Mouse (Mus musculus): Measurements from ENCODE around the gene Sfxn3. TPM values are rescaled to one million over a fixed set of nuclear protein-coding genes. Genes with fewer than 3 reads are reported as not detected.

The Sfxn3 gene
- total RNA-seq, 2 experiments from 2014 or later = 26.3 to 27.2 TPM

GRCm38 (mm10) chr19:45076586-45077510 is 29.5 kb downstream of the Sfxn3 start:
- peak; percentile 73 for DNase-seq

DNA sequence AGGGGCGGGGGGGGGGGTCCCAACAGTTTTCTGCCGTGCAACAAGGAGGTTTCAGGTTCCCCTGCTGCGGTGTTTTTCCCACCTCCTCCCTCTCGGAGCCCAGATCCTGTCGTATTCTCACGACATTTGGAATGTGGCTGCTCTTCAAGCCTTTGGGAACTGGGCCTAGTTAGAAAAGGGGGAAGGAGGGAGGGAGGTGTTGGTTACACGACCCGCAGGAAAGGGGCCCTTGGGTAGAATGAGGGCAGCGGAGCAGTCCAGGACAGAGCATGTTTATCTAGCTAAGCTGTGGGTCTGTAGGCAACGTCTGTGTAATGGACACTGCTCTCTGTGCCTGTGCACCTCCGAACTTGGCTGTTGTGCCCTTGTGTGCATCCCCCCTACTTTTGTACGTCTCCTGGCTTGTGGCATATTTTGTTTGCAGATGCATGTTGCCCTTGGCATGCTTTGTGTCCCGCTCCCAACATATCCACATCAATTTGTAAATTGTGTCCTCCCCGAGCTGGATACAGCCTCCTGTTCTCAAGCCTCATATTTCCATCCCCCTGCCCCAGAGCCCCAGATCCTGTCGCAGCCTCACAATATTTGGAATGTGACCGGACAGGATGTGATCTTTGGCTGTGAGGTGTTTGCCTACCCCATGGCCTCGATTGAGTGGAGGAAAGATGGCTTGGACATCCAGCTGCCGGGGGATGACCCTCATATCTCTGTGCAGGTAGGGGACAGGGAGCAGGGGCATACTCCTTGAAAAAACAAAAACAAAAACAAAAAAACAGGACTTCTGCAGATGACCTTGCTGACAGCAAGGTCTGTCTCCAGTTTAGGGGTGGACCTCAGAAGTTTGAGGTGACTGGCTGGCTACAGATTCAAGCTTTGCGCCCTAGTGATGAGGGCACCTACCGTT is 30.7 kb downstream of the Sfxn3 start:
- DNase-seq = no peak

GRCm38 (mm10) chr19:45078971-45079764 is 31.9 kb downstream of the Sfxn3 start:
- peak; percentile 56 for DNase-seq

DNA sequence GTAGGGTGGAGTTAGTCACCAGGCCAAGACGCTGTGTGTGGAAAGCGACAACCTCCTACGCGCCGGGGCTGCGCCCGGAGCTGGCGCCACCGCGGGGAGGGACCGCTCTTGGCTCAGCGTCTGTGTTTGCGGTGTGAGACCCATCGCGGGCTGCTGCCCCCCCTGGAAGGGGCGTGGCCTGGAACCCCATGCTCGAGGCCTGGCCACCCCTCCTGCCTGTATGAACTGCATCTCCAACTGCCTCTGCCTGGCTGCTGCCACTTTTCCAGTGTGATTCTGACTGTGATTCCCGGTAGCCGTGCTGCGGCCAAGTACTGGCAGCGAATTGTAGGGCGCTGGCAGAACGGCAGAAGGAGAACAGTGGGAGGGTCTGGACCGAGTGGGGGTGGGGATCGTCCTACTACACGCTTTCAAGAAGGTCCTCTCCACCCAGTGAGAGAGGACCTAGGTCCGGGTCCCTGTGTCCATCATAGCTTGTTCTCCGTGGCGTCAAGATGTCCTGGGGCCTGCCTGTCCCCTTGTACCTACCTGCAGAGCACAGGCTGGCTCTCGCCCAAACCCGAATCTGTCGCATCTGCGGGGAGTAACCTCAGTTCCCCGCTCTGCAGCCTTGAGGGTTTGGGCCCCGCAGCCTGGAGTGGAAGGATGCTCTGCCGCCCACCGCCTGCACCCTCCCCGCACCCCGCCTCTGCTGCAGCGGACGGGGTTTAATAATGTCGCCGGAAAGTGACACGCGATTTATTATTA is 32.6 kb downstream of the Sfxn3 start:
- DNase-seq = peak; percentile 84

DNA sequence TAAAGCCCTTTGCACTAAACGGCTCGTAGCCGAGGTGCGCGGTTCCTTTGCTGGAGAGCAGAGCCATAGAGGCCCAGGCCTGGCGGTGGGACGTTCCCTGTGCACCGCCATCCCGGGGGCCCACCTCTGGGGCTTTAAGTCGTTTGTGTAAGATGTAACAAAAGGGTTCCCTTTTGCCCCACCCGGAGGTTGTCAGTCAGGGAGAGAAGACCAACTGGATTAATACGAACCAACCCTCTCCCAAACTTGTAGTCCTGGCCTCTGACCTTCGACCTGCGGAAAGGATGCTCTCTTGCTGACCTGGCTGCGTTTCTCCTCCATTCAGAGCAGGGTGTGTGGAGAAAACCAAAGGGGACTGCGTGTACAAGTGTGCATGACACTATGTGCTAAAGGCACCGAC is 33.4 kb downstream of the Sfxn3 start:
- no peak for DNase-seq

- DNase-seq = peak; percentile 86
These were observed 34.0 kb downstream of the Sfxn3 start for GRCm38 (mm10) chr19:45081279-45081678.

- peak; percentile 74 for DNase-seq
These were observed 34.7 kb downstream of the Sfxn3 start for GRCm38 (mm10) chr19:45081841-45082550.

GRCm38 (mm10) chr19:45097868-45098267 is 50.6 kb downstream of the Sfxn3 start:
- DNase-seq = peak; percentile 77

GRCm38 (mm10) chr19:45100486-45101270 is 53.4 kb downstream of the Sfxn3 start:
- DNase-seq = no peak

- DNase-seq = peak; percentile 25
These were observed 58.3 kb downstream of the Sfxn3 start for GRCm38 (mm10) chr19:45105591-45105990.

Other genes with a start within 250 kb of the Sfxn3 start
- 10 to 100 TPM; 37.2 to 40.9 TPM for gene Slf2, start 116.4 kb upstream of the Sfxn3 start, total RNA-seq (2021)
- gene Sema4g, start 58.4 kb upstream of the Sfxn3 start, total RNA-seq (2021) = 1 to 10 TPM; 1.2 to 2.0 TPM
- gene Twnk, start 41.8 kb upstream of the Sfxn3 start, total RNA-seq (2021) = 10 to 100 TPM; 12.3 to 14.4 TPM
- gene Mrpl43, start 41.1 kb upstream of the Sfxn3 start, total RNA-seq (2021) = 10 to 100 TPM; 45.3 to 45.5 TPM
- 10 to 100 TPM; 52.6 to 68.0 TPM for gene Lzts2, start 33.1 kb upstream of the Sfxn3 start, total RNA-seq (2021)
- gene Pdzd7, start 1.8 kb upstream of the Sfxn3 start, total RNA-seq (2021) = not detected
- gene Kazald1, start 27.7 kb downstream of the Sfxn3 start, total RNA-seq (2021) = 1 to 10 TPM; 5.1 to 6.2 TPM
- 1 to 10 TPM in 1 of 2 experiments, under 1 TPM in 1; 0.88 to 1.4 TPM for gene Tlx1, start 103.2 kb downstream of the Sfxn3 start, total RNA-seq (2021)
- not detected for gene Lbx1, start 188.3 kb downstream of the Sfxn3 start, total RNA-seq (2021)